Mouse (Mus musculus) ES-E14 (cell line): ENCODE results near the gene Cask.

Experiments
- HCFC1 ChIP-seq: IDR thresholded peaks from 2 replicates; pipeline ENCODE4 v1.6.1; 2012; ENCODE audit warnings: low read length, inconsistent platforms, borderline replicate concordance; ENCODE audit not compliant: insufficient read depth
- ZNF384 ChIP-seq: IDR thresholded peaks from 2 replicates; pipeline ENCODE4 v1.6.1; 2012; ENCODE audit warnings: low read depth, low read length, inconsistent platforms

DNA sequence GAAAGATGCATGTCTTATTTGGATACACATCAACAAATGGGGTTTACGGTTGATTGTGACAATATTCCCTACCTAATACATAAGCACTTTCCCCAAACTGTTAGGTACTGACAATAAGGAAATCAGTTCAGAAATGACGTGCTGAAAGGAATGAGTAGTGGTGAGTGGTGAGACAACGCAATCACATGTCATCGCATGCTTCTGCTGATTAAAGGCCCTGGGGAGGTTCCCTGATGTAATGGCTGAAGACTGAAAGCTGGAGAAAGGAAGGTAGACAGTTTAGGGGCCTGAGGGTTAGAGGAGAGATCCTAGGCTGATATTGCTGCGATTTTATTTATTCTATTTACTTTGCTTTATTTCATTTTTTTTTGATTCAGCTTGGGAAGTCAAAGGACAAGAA is 240.1 kb downstream of the Cask start:
- TF ChIP-seq HCFC1 (no peak), ZNF384 (no peak)
